Mouse (Mus musculus): ENCODE measurements around the gene Phip. TPM values are rescaled to one million over a fixed set of nuclear protein-coding genes. Genes with fewer than 3 reads are reported as not detected.

Phip gene
- total and polyA plus RNA-seq, 3 experiments = 16.2 to 49.2 (median 18.1) TPM

- Histone ChIP-seq H3K27ac (ENCODE audit: control insufficient read depth, low read depth, low read length) (no peak overlapping the region), H3K4me3 (ENCODE audit: control insufficient read depth in 1 of 2, insufficient read depth in 1 of 2, low read depth in 2 of 2, low read length in 2 of 2) (no peak overlapping the region), H3K27me3 (ENCODE audit: control insufficient read depth in 1 of 2, insufficient read depth in 2 of 2, low read length in 2 of 2) (no peaks in the 10 kb centered on the region), H3K36me3 (ENCODE audit: control insufficient read depth in 1 of 2, insufficient read depth in 2 of 2, low read length in 2 of 2) (no peaks in the 10 kb centered on the region), H3K9ac (ENCODE audit: control insufficient read depth, low read depth, low read length, poor library complexity, severe bottlenecking) (no peak overlapping the region), H3K79me2 (ENCODE audit: control insufficient read depth, insufficient read depth, low read length, poor library complexity) (no peaks in the 10 kb centered on the region), H3K9me3 (replicated peaks; ENCODE audit: insufficient read depth, low read length) (no peaks in the 10 kb centered on the region), H3K4me1 (ENCODE audit: control insufficient read depth in 1 of 2, insufficient read depth in 2 of 2, low read length in 2 of 2) (no peaks in the 10 kb centered on the region)
- no peak for DNase-seq (ENCODE audit: low read depth, low spot score)
- no peak for TF ChIP-seq RAD21 (IDR thresholded peaks at IDR 0.05; ENCODE audit: low read depth, low read length)
- TF ChIP-seq UBTF (IDR thresholded peaks at IDR 0.05; ENCODE audit: borderline replicate concordance, insufficient read depth, low read depth, low read length) = no peak
- no peak for TF ChIP-seq NRF1 (IDR thresholded peaks at IDR 0.05; ENCODE audit: insufficient read depth, low read depth, low read length, poor library complexity, severe bottlenecking)
- no peak for TF ChIP-seq CTCF (IDR thresholded peaks at IDR 0.05 in 2 of 3, conservative IDR thresholded peaks at IDR 0.05 in 1 of 3; ENCODE audit: control insufficient read depth in 1 of 3, insufficient read depth in 1 of 3, low read depth in 2 of 3, low read length in 3 of 3, poor library complexity in 1 of 3, severe bottlenecking in 1 of 3)
- no peak for TF ChIP-seq ZMIZ1 (IDR thresholded peaks at IDR 0.05; ENCODE audit: low read depth, low read length)
- TF ChIP-seq ZC3H11A (IDR thresholded peaks at IDR 0.05; ENCODE audit: low read depth, low read length) = no peak
- TF ChIP-seq MXI1 (IDR thresholded peaks at IDR 0.05; ENCODE audit: low read depth, low read length) = no peak
- TF ChIP-seq KAT2A (conservative IDR thresholded peaks at IDR 0.05; ENCODE audit: low read depth, low read length) = no peak
- TF ChIP-seq EP300 (IDR thresholded peaks at IDR 0.05; ENCODE audit: low read depth in 1 of 2, low read length in 2 of 2) = no peak
- TF ChIP-seq BHLHE40 (IDR thresholded peaks at IDR 0.05; ENCODE audit: borderline replicate concordance, low read depth, low read length) = no peak
- no peak for TF ChIP-seq SMC3 (IDR thresholded peaks at IDR 0.05; ENCODE audit: low read depth, low read length)
- no peak for TF ChIP-seq MYB (IDR thresholded peaks at IDR 0.05; ENCODE audit: low read depth, low read length)
- no peak for TF ChIP-seq JUND (IDR thresholded peaks at IDR 0.05; ENCODE audit: low read depth, low read length)
These were observed 33.0 kb upstream of the Phip start for GRCm38 (mm10) chr9:83008306-83008705.

- Histone ChIP-seq H3K4me3 (ENCODE audit: control insufficient read depth in 1 of 2, insufficient read depth in 1 of 2, low read depth in 2 of 2, low read length in 2 of 2) (no peak overlapping the region), H3K9me3 (replicated peaks; ENCODE audit: insufficient read depth, low read length) (no peaks in the 10 kb centered on the region), H3K9ac (ENCODE audit: control insufficient read depth, low read depth, low read length, poor library complexity, severe bottlenecking) (no peak overlapping the region), H3K79me2 (ENCODE audit: control insufficient read depth, insufficient read depth, low read length, poor library complexity) (no peaks in the 10 kb centered on the region), H3K4me1 (ENCODE audit: control insufficient read depth in 1 of 2, insufficient read depth in 2 of 2, low read length in 2 of 2) (no peaks in the 10 kb centered on the region), H3K27me3 (ENCODE audit: control insufficient read depth in 1 of 2, insufficient read depth in 2 of 2, low read length in 2 of 2) (no peaks in the 10 kb centered on the region), H3K36me3 (ENCODE audit: control insufficient read depth in 1 of 2, insufficient read depth in 2 of 2, low read length in 2 of 2) (no peaks in the 10 kb centered on the region), H3K27ac (ENCODE audit: control insufficient read depth, low read depth, low read length) (no peak overlapping the region)
- TF ChIP-seq BHLHE40 (IDR thresholded peaks at IDR 0.05; ENCODE audit: borderline replicate concordance, low read depth, low read length) = no peak
- TF ChIP-seq CHD1 (IDR thresholded peaks at IDR 0.05; ENCODE audit: low read depth, low read length) = no peak
- no peak for TF ChIP-seq RAD21 (IDR thresholded peaks at IDR 0.05; ENCODE audit: low read depth, low read length)
- TF ChIP-seq NRF1 (IDR thresholded peaks at IDR 0.05; ENCODE audit: insufficient read depth, low read depth, low read length, poor library complexity, severe bottlenecking) = no peak
- TF ChIP-seq MEF2A (IDR thresholded peaks at IDR 0.05; ENCODE audit: extremely low read depth, insufficient replicate concordance, low read depth, low read length, poor library complexity, severe bottlenecking) = no peak
- TF ChIP-seq E2F4 (IDR thresholded peaks at IDR 0.05; ENCODE audit: borderline replicate concordance, low read depth, low read length) = no peak
- no peak for TF ChIP-seq USF1 (IDR thresholded peaks at IDR 0.05; ENCODE audit: low read depth, low read length)
- no peak for TF ChIP-seq TAL1 (IDR thresholded peaks at IDR 0.05; ENCODE audit: low read length)
- no peak for TF ChIP-seq ZKSCAN1 (IDR thresholded peaks at IDR 0.05; ENCODE audit: low read depth, low read length)
- TF ChIP-seq SMC3 (IDR thresholded peaks at IDR 0.05; ENCODE audit: low read depth, low read length) = no peak
- TF ChIP-seq POLR2AphosphoS5 (IDR thresholded peaks at IDR 0.05; ENCODE audit: borderline replicate concordance, low read depth, low read length) = no peak
- no peak for TF ChIP-seq CHD2 (IDR thresholded peaks at IDR 0.05; ENCODE audit: low read length)
- no peak for TF ChIP-seq MXI1 (IDR thresholded peaks at IDR 0.05; ENCODE audit: low read depth, low read length)
- no peak for TF ChIP-seq USF2 (IDR thresholded peaks at IDR 0.05; ENCODE audit: borderline replicate concordance in 1 of 2, insufficient read depth in 1 of 2, low read depth in 1 of 2, low read length in 2 of 2)
- no peak for TF ChIP-seq NELFE (IDR thresholded peaks at IDR 0.05; ENCODE audit: low read depth, low read length)
- TF ChIP-seq POLR2A (IDR thresholded peaks at IDR 0.05; ENCODE audit: control insufficient read depth in 1 of 2, insufficient read depth in 1 of 2, low read depth in 1 of 2, low read length in 2 of 2, poor library complexity in 1 of 2) = no peak
- no peak for TF ChIP-seq POLR2AphosphoS2 (IDR thresholded peaks at IDR 0.05; ENCODE audit: low read length)
- TF ChIP-seq JUND (IDR thresholded peaks at IDR 0.05; ENCODE audit: low read depth, low read length) = no peak
- no peak for TF ChIP-seq TCF12 (IDR thresholded peaks at IDR 0.05; ENCODE audit: low read depth, low read length)
- no peak for DNase-seq (ENCODE audit: low read depth, low spot score)
These were observed 26.0 kb upstream of the Phip start for GRCm38 (mm10) chr9:83001342-83001741.
